Mouse (Mus musculus) liver, adult 2 months (tissue): ENCODE measurements at regions not wholly inside any gene's neighbourhood (a gene's known extent, or its start where the extent isn't known, plus 50 kb on each side); places are given as distances from the start of the nearest gene placed in this dataset.

ENCODE experiments used
- DNase-seq: peaks from one replicate; pipeline ENCODE4 v3.0.0-alpha.2; 2011; ENCODE audit warnings: low read depth, low spot score; ENCODE audit errors: extremely low read depth
- H3K27ac ChIP-seq: fragments of 200-500 bp; replicated peaks from 2 replicates; pipeline ENCODE4 v1.5.1; 2012; ENCODE audit warnings: low read depth, mild to moderate bottlenecking, control low read depth, inconsistent platforms, low read length; ENCODE audit not compliant: insufficient read depth
- H3K27me3 ChIP-seq: fragments of 200-500 bp; 2 replicates; pipeline ENCODE4 v1.6.1; 2012; ENCODE audit warnings: mild to moderate bottlenecking, moderate library complexity, low read length, inconsistent platforms; ENCODE audit not compliant: control insufficient read depth, insufficient read depth
- H3K36me3 ChIP-seq: fragments of 200-500 bp; 2 replicates; pipeline ENCODE4 v1.6.1; 2012; ENCODE audit warnings: low read length, inconsistent platforms; ENCODE audit not compliant: control insufficient read depth, insufficient read depth
- H3K4me1 ChIP-seq: fragments of 200-500 bp; 2 replicates; pipeline ENCODE4 v1.6.1; 2011; ENCODE audit warnings: low read length; ENCODE audit not compliant: control insufficient read depth, insufficient read depth
- H3K4me3 ChIP-seq: fragments of 200-500 bp; 2 replicates; pipeline ENCODE4 v1.5.1; 2011; ENCODE audit warnings: low read depth, mild to moderate bottlenecking, control low read depth, low read length, moderate library complexity; ENCODE audit not compliant: insufficient read depth
- H3K79me2 ChIP-seq: fragments of 200-500 bp; 2 replicates; pipeline ENCODE4 v1.6.1; 2012; ENCODE audit warnings: inconsistent platforms, mild to moderate bottlenecking, low read length, moderate library complexity; ENCODE audit not compliant: control insufficient read depth, insufficient read depth
- H3K9ac ChIP-seq: fragments of 200-500 bp; 2 replicates; pipeline ENCODE4 v1.6.1; 2012; ENCODE audit warnings: low read depth, mild to moderate bottlenecking, control low read depth, inconsistent platforms, low read length
- CTCF ChIP-seq: fragments of 200-500 bp; IDR thresholded peaks from 2 replicates; pipeline ENCODE4 v1.5.1; 2011; ENCODE audit warnings: low read depth, low read length, control low read depth
- POLR2A ChIP-seq: fragments of 200-500 bp; IDR thresholded peaks from 2 replicates; pipeline ENCODE4 v1.6.1; 2011; ENCODE audit warnings: low read length, control low read depth; ENCODE audit not compliant: insufficient read depth; ENCODE audit errors: extremely low read depth
- WGBS: fragments of 180-500 bp; shearing (Covaris S2); methylation state at CpG from one replicate; pipeline ENCODE4 v1.1.7; 2018; 5-methylcytosine and 5-hydroxymethylcytosine counted together

DNA sequence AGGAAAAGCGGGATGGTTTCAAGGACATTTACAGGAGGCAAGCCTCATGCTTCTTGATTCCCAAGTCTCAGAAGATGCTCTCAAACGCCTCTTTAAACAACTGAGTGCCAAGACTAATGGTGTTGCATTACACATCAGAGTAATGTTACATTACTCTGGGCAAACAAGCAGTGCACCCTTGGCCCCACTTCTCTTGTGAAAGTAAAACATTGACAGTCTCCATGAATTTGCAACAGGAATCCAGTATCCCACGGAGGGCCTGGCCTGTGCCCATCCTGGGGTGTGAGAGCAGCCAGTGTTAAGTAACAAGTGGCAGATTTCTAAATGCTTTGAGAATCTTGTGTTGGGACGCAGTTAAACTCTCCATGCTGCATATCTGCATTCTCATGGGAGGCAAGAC, 194.3 kb upstream of the Adra1b start:
- WGBS, result 42% methylated on average over 4 of the region's 4 CpGs
- Histone ChIP-seq H3K27me3 (no peaks in the 10 kb centered on the region), H3K79me2 (no peaks in the 10 kb centered on the region), H3K9ac (no peak overlapping the region), H3K27ac (no peak overlapping the region), H3K36me3 (no peaks in the 10 kb centered on the region), H3K4me3 (no peak overlapping the region), H3K4me1 (no peaks in the 10 kb centered on the region)
- TF ChIP-seq CTCF (no peak), POLR2A (no peak)
- no peak for DNase-seq

DNA sequence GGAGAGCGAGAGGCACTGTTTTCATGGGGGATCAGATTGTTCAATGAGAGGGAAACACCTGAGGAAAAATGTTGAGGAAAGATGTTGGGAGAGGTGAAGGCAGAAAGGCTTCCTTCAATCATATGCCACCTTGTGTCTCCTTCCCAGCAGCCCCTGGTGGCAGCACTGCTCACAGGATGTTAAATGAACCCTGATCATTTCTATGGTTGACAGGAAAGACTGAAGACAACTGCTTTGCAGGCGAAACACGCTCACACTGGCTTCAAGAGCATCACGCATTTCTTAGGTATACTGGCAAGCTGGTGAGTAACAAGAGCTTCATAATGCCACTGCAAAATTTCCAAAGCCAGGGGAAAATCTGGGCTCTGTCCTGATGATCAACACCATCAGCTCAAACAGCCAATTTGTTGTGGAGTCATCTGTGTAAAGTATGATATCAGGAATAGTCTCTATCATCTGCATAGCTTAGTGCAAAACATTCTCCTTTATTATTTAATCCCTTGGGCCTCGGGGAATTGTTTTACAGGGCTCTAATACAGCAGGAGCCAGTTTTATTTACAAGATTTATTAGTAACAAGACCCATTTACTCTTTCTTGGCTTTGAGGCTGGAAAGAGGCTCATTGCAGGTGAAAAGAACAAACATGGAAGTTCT, 202.3 kb upstream of the Adra1b start:
- Histone ChIP-seq H3K79me2 (no peaks in the 10 kb centered on the region), H3K36me3 (no peaks in the 10 kb centered on the region), H3K27ac (no peak overlapping the region), H3K9ac (no peak overlapping the region), H3K4me1 (no peaks in the 10 kb centered on the region), H3K4me3 (no peak overlapping the region), H3K27me3 (no peaks in the 10 kb centered on the region)
- no peak for TF ChIP-seq CTCF
- TF ChIP-seq POLR2A, result no peak
- DNase-seq, result no peak
- WGBS, result 80% methylated on average over 5 of the region's 5 CpGs

DNA sequence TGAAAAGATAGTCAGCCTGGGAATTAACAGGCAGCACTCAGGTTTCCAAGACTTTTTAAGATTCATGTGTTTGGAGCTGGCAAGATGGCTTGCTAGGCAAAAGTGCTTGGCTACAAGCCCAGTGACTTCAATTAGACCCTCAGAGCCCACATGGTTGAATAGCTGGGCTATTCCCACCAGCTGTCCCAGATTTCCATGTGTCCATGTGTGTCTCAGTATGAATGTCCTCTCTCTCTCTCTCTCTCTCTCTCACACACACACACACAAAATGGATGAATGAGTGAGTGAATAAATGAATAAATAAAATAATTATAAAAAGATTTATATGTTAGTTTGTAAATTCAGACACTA, 202.8 kb upstream of the Adra1b start:
- H3K36me3 ChIP-seq, result no peaks in the 10 kb centered on the region
- no peaks in the 10 kb centered on the region for H3K79me2 ChIP-seq
- no peaks in the 10 kb centered on the region for H3K27me3 ChIP-seq
- no peaks in the 10 kb centered on the region for H3K4me1 ChIP-seq
- DNase-seq, result no peak
- H3K27ac ChIP-seq, result no peak overlapping the region
- H3K4me3 ChIP-seq, result no peak overlapping the region
- no peak for TF ChIP-seq CTCF
- TF ChIP-seq POLR2A, result no peak
- H3K9ac ChIP-seq, result no peak overlapping the region

DNA sequence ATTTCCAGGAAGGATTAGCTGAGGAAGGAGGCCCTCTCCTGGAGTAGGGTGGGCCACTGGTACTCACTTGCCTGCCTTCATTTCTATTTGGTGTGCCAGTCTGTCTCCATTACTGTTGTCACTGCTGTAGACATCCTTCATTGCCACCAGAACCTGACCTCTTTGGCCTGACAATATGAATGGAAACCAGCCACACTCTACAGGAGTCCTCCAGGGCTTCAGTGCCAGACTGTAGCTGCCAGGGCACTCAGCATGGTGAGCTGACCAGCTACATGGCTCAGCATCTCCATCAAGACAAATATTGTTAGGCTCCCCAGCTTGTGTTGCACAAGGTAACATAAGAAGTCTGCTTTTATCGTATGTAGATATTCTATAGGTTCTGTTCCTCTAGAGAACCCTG, 205.2 kb upstream of the Adra1b start:
- Histone ChIP-seq H3K4me3 (no peak overlapping the region), H3K79me2 (no peaks in the 10 kb centered on the region), H3K27me3 (no peaks in the 10 kb centered on the region), H3K36me3 (no peaks in the 10 kb centered on the region), H3K9ac (no peak overlapping the region), H3K4me1 (no peaks in the 10 kb centered on the region), H3K27ac (no peak overlapping the region)
- TF ChIP-seq CTCF (no peak), POLR2A (no peak)
- DNase-seq, result no peak
- 81% methylated on average over 1 of the region's 1 CpGs for WGBS

DNA sequence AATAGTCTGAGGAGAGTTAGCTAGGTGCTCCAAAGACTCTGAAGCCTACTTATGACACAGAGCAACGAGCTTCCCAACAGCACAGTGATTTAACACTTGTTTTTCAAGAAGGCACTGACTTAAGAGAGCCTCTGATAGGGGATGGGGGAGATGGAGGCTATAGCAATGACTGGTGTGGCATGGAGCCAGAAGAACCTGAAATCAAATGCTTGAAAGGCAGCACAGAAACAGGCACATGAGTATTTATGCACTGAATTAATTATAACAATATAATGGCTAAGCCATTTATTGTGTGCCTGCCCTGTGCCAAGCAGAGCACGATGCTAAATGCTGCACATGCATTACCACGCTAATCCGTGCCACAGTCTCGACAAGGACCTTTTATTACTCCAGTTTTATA, 210.5 kb upstream of the Adra1b start:
- Histone ChIP-seq H3K27ac (no peak overlapping the region), H3K36me3 (no peaks in the 10 kb centered on the region), H3K4me1 (no peaks in the 10 kb centered on the region), H3K79me2 (no peaks in the 10 kb centered on the region), H3K4me3 (no peak overlapping the region), H3K27me3 (no peaks in the 10 kb centered on the region), H3K9ac (no peak overlapping the region)
- DNase-seq, result no peak
- 79% methylated on average over 5 of the region's 5 CpGs for WGBS
- TF ChIP-seq POLR2A (no peak), CTCF (no peak)

DNA sequence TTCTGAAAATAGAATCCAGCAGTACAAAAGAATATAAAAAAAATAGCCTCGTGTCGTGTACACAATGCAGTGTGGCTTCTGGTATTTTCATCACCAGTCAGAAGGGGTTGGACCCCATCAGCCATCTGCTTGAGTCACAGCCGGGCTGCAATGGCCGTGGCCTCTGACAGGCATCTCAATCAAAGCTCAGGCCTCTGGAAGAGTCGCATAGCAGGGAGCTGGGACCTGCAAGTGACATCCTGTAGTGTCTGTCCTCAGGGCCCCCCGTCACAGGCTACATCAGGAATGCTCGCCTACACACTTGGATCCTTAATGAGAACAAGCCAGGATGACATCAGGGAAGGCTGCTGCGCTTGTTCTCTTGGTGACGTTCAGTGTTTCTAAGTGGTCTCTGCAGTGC, 226.1 kb upstream of the Adra1b start:
- DNase-seq, result no peak
- Histone ChIP-seq H3K4me3 (no peak overlapping the region), H3K79me2 (no peaks in the 10 kb centered on the region), H3K27ac (no peak overlapping the region), H3K36me3 (no peaks in the 10 kb centered on the region), H3K27me3 (no peaks in the 10 kb centered on the region), H3K4me1 (no peaks in the 10 kb centered on the region), H3K9ac (no peak overlapping the region)
- no peak for TF ChIP-seq POLR2A
- no peak for TF ChIP-seq CTCF
- WGBS, result 85% methylated on average over 9 of the region's 9 CpGs
